Mouse (Mus musculus) limb, embryonic 12.5 days (tissue): Measurements from ENCODE around the gene Akr1b3. TPM values are rescaled to one million over a fixed set of nuclear protein-coding genes. Genes with fewer than 3 reads are reported as not detected.
A peak's percentile ranks its signal among the peaks of the same experiment; 100 is the strongest.
"Not testable (repeated sequence)": the region's sequence is repeated elsewhere in the genome, so short reads cannot be mapped to it uniquely, and the experiment has no call there.

ENCODE experiments used
- ATAC-seq: fragments of 200-750 bp; cut with Nextera tagmentation; 2 replicates; pipeline ENCODE4 v1.8.0; 2017; ENCODE audit warnings: low read depth, moderate TSS enrichment; ENCODE audit not compliant: insufficient number of reproducible peaks, insufficient read depth, low FRiP score, low TSS enrichment
- H3K27ac ChIP-seq: fragments of 300-500 bp; sonication (generic); 2 replicates; pipeline ENCODE4 v1.5.1; 2016; ENCODE audit warnings: mild to moderate bottlenecking, moderate library complexity
- H3K27me3 ChIP-seq: fragments of 300-500 bp; sonication (generic); 2 replicates; pipeline ENCODE4 v1.6.1; 2016; ENCODE audit warnings: mild to moderate bottlenecking, moderate library complexity
- H3K36me3 ChIP-seq: fragments of 300-500 bp; sonication (generic); 2 replicates; pipeline ENCODE4 v1.6.1; 2016; ENCODE audit warnings: mild to moderate bottlenecking, moderate library complexity
- H3K4me1 ChIP-seq: fragments of 300-500 bp; sonication (generic); replicated peaks from 2 replicates; pipeline ENCODE4 v1.6.1; 2016
- H3K4me2 ChIP-seq: fragments of 300-500 bp; sonication (generic); 2 replicates; pipeline ENCODE4 v1.6.1; 2016; ENCODE audit warnings: mild to moderate bottlenecking, moderate library complexity
- H3K4me3 ChIP-seq: fragments of 300-500 bp; sonication (generic); replicated peaks from 2 replicates; pipeline ENCODE4 v1.5.1; 2016; ENCODE audit warnings: mild to moderate bottlenecking
- H3K9ac ChIP-seq: fragments of 300-500 bp; sonication (generic); replicated peaks from 2 replicates; pipeline ENCODE4 v1.6.1; 2016; ENCODE audit warnings: mild to moderate bottlenecking, moderate library complexity
- H3K9me3 ChIP-seq: fragments of 300-500 bp; sonication (generic); 2 replicates; pipeline ENCODE4 v1.6.1; 2016; ENCODE audit warnings: mild to moderate bottlenecking, moderate library complexity
- WGBS: fragments of 180-500 bp; shearing (Covaris S2); methylation state at CpG from one replicate; pipeline ENCODE4 v1.1.7; 2016; 5-methylcytosine and 5-hydroxymethylcytosine counted together
- polyA plus RNA-seq: library from polyadenylated mRNA; unstranded; fragments of >200 nt; fragmentation: Nextera tagmentation; extraction: Ambion mirVana; gene quantifications from 2 replicates; pipeline ENCODE4 v1.2.1, GENCODE M21; 2016

Gene Akr1b3
- polyA plus RNA-seq, result 183 and 191 TPM in 2 replicates

DNA sequence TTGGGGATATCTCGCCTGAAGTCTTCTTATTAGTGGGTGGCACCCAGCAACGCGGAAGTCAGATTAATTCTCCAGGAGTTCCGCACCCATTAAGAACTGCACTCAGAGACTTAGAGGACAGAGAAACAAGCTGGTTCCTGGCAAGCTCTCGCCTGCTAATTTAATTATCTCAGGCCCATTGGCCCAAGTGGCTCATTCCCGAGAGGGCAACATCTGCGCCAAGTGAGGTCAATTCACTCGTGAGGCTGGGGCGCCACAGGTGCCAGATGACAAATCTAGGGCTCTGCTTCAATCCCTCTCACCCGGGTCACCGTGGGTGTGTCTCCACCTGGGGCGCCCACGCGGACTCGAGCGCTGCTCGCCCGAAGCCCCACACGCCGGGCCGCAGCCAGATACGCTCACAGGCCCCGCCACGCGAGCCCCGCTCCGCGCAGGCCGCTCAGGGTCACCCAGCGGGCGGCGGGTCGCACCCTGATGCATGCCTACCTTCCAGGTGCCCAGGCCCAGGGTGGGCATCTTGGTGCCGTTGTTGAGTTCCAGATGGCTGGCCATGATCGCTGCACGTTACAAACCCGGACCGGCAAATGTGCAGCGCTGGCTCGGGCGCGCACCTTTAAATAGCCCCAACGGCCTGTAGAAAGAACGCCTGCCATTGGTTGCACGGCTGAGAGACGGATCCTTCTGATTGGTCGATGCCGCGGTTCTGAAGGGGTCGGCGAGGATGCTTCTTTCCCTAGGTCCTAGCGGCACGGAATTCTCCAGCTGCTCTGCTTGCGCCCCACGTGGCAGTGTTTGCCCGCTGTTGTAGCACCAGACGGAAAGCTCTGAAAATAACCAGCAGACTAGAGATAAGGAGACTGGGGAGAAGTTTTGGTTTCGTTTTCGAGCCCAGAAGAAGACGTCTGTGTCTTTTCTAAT is at the start of gene Akr1b3:
Gene Akr1b3 (minus strand): TSS at position 625 of the 918 bp plus-strand sequence.
- H3K4me3 ChIP-seq, result peak within 1 kb of the TSS; percentile 74
- peak; percentile 97 for ATAC-seq

GRCm38 (mm10) chr6:34364217-34365136 is 47.2 kb upstream of the Akr1b3 start:
- no peaks in the 10 kb centered on the region for H3K9me3 ChIP-seq
- no peak overlapping the region for H3K4me2 ChIP-seq
- H3K36me3 ChIP-seq, result no peaks in the 10 kb centered on the region
- H3K4me1 ChIP-seq, result no peaks in the 10 kb centered on the region; the same call in 1 of the 2 replicates
- no peaks in the 10 kb centered on the region for H3K27me3 ChIP-seq
- no peak overlapping the region for H3K4me3 ChIP-seq
- H3K27ac ChIP-seq, result no peak overlapping the region
- H3K9ac ChIP-seq, result no peak overlapping the region
- WGBS, result 87% methylated on average over 12 of the region's 12 CpGs
- ATAC-seq, result no peak

More for the DNA sequence above, at the start of gene Akr1b3:
- H3K4me1 ChIP-seq, result peaks cover 11% of the 10 kb centered on the region
- no peaks in the 10 kb centered on the region for H3K9me3 ChIP-seq
- H3K27me3 ChIP-seq, result no peaks in the 10 kb centered on the region
- peak within 1 kb of the TSS; percentile 81 for H3K4me2 ChIP-seq
- under 1% methylated on average over 60 of the region's 60 CpGs for WGBS
- H3K9ac ChIP-seq, result peak within 1 kb of the TSS; percentile 67
- H3K36me3 ChIP-seq, result peaks cover 3% of the 10 kb centered on the region
- H3K27ac ChIP-seq, result 0 out of 2 replicates have a peak within 1 kb of the TSS, but pooled peaks have one; percentile 9

- Histone ChIP-seq H3K4me1 (peaks cover 20% of the 10 kb centered on the region), H3K4me2 (no peak overlapping the region), H3K4me3 (no peak overlapping the region), H3K27me3 (no peaks in the 10 kb centered on the region), H3K9me3 (no peaks in the 10 kb centered on the region), H3K36me3 (no peaks in the 10 kb centered on the region), H3K27ac (no peak overlapping the region), H3K9ac (no peak overlapping the region)
- WGBS, result 84% methylated on average over 9 of the region's 9 CpGs
- ATAC-seq, result no peak
Observed at GRCm38 (mm10) chr6:34355841-34356240, 38.6 kb upstream of the Akr1b3 start.

DNA sequence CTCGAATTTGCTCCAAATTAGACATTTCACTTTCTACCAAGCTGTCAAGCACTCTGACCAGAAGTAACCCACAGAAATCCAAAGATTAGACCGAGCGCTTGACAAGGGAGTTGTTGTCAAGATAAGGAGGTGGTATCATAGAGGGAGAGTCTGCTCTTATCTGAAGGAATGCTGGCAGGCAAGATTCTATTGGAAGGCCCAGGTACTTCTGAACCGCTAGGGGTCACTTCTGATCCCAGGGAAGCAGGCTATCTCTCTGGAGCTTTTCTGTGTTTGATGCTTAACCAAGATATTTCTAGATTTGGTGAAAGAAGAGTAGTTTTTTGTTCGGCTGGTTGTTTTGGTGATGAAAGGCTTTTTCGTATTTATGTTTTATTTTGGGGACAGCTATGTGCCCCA is 38.1 kb upstream of the Akr1b3 start:
- Histone ChIP-seq H3K27me3 (no peaks in the 10 kb centered on the region), H3K4me3 (no peak overlapping the region), H3K4me2 (no peak overlapping the region), H3K9me3 (no peaks in the 10 kb centered on the region), H3K36me3 (no peaks in the 10 kb centered on the region), H3K9ac (no peak overlapping the region), H3K27ac (no peak overlapping the region), H3K4me1 (peaks cover 23% of the 10 kb centered on the region)
- no peak for ATAC-seq
- 75% methylated on average over 6 of the region's 6 CpGs for WGBS

GRCm38 (mm10) chr6:34354354-34355348 is 37.4 kb upstream of the Akr1b3 start:
- Histone ChIP-seq H3K4me2 (peak overlapping the region; percentile 51), H3K36me3 (no peaks in the 10 kb centered on the region), H3K9ac (no peak overlapping the region), H3K4me1 (peaks cover 23% of the 10 kb centered on the region), H3K27me3 (no peaks in the 10 kb centered on the region), H3K27ac (peak overlapping the region; percentile 79), H3K9me3 (no peaks in the 10 kb centered on the region), H3K4me3 (peak overlapping the region; percentile 21)
- ATAC-seq, result peak; percentile 56
- 61% methylated on average over 8 of the region's 8 CpGs for WGBS

- ATAC-seq, result peak; percentile 54; the same call in 1 of the 2 replicates
Observed at GRCm38 (mm10) chr6:34353658-34354353, 36.5 kb upstream of the Akr1b3 start, which contains the start of gene Akr1b8. Akr1b8 (plus strand) TSS chr6:34354119.

DNA sequence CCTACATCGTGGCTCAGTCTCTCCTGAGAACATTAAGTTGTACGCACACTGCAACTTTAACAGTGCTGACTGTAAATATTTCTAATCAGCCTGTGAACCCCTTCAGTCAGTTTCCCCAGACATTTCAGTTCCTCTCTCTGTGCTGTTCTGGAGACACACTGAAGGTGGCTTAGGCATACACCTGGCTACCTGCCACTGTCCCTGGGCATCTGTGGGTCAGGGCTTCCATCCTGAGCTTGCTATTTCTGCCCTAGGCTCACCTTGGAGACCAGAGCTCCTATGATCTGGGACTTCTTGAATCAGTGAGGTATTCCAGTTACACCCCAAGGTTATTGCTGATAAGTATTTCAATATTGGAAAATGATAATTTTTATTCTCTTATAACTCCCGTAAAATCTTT is 35.1 kb upstream of the Akr1b3 start:
- no peak overlapping the region for H3K27ac ChIP-seq
- no peak overlapping the region for H3K4me3 ChIP-seq
- WGBS, result 87% methylated on average over 3 of the region's 3 CpGs
- H3K4me1 ChIP-seq, result peaks cover 23% of the 10 kb centered on the region
- ATAC-seq, result no peak
- H3K36me3 ChIP-seq, result no peaks in the 10 kb centered on the region
- no peak overlapping the region for H3K9ac ChIP-seq
- H3K4me2 ChIP-seq, result no peak overlapping the region
- no peaks in the 10 kb centered on the region for H3K9me3 ChIP-seq
- no peaks in the 10 kb centered on the region for H3K27me3 ChIP-seq

More at GRCm38 (mm10) chr6:34353658-34354353, 36.5 kb upstream of the Akr1b3 start, which contains the start of gene Akr1b8:
- H3K9me3 ChIP-seq, result no peaks in the 10 kb centered on the region
- WGBS, result 10% methylated on average over 16 of the region's 16 CpGs
- H3K36me3 ChIP-seq, result no peaks in the 10 kb centered on the region
- no peaks in the 10 kb centered on the region for H3K27me3 ChIP-seq
- no peak within 1 kb of the TSS for H3K9ac ChIP-seq
- H3K27ac ChIP-seq, result peak within 1 kb of the TSS; percentile 79
- peak within 1 kb of the TSS; percentile 51 for H3K4me2 ChIP-seq
- H3K4me1 ChIP-seq, result peaks cover 23% of the 10 kb centered on the region
- H3K4me3 ChIP-seq, result peak within 1 kb of the TSS; percentile 21

DNA sequence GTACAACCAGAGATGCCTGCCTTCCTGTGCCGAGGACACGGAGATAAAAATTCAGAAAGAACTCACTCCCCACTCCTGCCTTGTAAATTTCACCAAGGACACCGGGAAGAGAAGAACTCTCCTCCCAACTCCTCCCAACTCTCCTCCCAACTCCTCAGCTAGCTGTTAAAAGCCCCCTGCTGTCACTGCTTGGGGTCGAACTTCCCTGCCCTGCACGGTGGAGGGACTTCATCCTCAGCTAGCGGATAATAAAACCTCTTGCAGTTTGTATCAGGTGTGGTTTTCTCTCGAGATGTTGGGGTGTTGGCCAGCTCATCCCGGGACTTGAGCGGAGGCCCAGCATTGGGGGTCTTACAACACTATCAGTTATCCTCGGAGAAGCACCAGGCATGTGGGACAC is 34.2 kb upstream of the Akr1b3 start:
- not testable (repeated sequence) for H3K9me3 ChIP-seq, H3K27me3 ChIP-seq, H3K4me2 ChIP-seq, H3K4me3 ChIP-seq, H3K27ac ChIP-seq, H3K36me3 ChIP-seq, ATAC-seq, H3K9ac ChIP-seq
- WGBS, result 38% methylated on average over 10 of the region's 10 CpGs
- H3K4me1 ChIP-seq, result peaks cover 23% of the 10 kb centered on the region

- WGBS, result 89% methylated on average over 12 of the region's 12 CpGs
- Histone ChIP-seq H3K9ac (no peak overlapping the region), H3K36me3 (no peaks in the 10 kb centered on the region), H3K27ac (no peak overlapping the region), H3K4me1 (peaks cover 27% of the 10 kb centered on the region), H3K27me3 (no peaks in the 10 kb centered on the region), H3K4me3 (no peak overlapping the region), H3K9me3 (no peaks in the 10 kb centered on the region), H3K4me2 (no peak overlapping the region)
- ATAC-seq, result no peak
Observed at GRCm38 (mm10) chr6:34350037-34350699, 32.9 kb upstream of the Akr1b3 start.
